Mouse (Mus musculus) thymus, adult 18-20 months (tissue): Measurements from ENCODE around the gene Ptprn.
A peak's percentile ranks its signal among the peaks of the same experiment; 100 is the strongest.
"Not testable (repeated sequence)": the region's sequence is repeated elsewhere in the genome, so short reads cannot be mapped to it uniquely, and the experiment has no call there.

Experiments used
- DNase-seq, 2 experiments: peaks; one replicate each; pipeline ENCODE4 v3.0.0; 2022; ENCODE audit warnings: mixed read lengths in 2 of 2

Ptprn gene

DNA sequence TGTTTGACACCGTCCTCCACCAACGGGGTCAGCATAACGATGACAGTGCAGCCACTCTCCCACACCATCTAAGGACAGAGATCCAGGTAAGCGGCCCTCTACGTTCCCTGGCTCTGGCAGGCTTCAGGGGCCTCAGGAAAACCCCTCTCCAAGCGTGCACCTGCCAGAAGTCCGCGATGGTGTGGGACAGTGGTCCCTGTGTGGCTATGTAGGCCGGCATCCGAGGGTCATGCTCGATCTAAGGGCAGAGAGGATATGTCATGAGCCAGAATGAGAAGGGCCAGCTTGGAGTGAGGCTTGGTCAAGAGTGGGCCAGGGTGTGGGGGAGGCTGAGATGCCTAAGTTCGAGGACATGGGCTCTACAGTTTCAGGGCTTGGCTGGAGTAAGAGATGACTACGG, 12.0 kb downstream of the Ptprn start:
- DNase-seq, result no peak

DNA sequence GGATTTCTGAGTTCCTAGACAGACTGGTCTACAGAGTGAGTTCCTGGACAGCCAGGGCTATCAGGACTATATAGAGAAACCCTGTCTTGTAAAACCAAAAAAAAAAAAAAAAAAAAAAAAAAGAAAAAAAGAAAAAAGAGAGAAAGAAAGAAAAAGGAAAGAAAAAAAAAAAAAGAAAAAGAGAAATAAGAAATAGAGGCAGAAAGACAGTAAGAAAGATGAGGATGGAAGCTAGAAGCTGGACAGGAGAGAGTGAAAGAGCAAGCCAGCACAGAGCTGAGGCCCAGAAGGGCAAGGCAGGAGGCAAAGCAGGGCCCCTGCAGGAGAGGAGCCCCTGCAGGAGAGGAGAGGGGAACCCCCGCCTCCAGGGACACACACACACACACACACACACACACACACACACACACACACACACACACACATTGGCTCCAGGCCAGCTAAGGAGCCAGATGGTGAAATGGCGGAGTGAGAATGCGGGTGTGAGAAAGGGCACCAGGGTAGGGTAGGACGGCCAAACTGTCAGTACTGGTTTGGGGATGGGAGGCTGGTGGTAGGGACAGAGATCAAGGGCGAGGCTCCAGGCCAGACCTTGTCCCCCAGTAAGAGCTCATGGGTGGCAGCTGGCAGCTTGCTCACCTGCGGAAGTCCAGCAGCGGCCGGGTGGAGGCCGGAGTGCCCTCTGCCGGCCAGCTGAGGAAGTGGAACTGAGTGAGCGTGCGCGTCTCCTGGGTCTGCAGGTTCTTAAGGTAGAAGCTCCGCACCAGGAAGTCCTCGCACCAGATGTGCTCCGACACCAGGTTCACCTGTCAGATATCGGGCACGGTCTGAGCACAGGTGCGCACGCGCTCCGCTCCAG, 13.0 kb downstream of the Ptprn start:
- peak; percentile 79 to 82 for DNase-seq

DNA sequence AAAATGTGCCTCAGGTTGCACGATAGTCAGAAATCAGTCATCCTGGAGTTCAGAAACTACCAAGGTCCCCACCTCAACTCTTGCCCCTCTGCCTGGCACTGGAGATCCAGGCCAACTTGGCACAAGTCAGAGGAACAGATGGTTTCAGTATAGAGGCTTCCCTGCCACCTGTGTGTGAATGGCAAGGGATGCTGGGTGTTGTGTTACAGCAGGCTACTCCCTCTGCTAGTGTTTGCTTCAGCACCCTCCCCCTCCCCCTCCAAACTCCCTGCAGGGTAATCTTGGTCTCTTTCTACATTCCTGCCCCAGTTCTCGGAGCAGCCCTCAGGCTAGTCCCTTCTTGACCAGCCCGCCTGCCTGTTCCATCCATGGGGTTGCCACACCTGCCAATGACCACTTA, 13.8 kb downstream of the Ptprn start:
- no peak for DNase-seq

DNA sequence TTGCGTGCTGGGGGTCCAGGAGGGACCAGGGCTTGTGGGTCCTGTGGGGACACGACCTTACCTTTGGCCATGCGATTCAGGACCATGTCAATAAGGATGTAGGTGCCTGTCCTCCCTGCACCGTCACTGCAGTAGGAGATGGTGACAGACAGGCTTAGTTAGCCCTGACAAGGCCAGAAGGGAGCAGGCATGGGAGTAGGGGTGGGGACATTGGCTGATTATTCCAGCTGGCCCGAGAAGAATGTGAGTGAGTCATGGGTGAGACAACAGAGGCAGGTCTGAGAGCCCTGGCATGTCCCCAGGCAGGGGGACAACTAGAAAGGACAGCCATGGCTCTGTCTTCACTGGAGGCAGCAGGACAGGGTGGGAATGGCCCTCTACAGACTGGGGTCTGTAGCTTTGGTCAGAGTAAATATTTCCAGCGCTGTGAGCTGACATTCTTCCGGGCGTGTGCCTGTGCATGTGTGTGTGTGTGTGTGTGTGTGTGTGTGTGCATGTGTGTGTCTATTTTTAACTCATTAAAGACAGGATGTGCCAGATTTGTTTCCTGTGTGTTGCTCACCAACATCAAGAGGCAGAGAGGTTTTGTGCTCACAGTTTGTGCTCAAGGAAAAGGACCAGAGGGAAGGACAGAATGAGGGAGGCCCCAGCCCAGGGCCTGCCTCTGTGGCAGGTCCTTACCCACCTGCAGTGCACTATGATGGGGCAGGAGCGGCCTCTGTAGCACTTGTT, 16.1 kb downstream of the Ptprn start:
- DNase-seq, result no peak

DNA sequence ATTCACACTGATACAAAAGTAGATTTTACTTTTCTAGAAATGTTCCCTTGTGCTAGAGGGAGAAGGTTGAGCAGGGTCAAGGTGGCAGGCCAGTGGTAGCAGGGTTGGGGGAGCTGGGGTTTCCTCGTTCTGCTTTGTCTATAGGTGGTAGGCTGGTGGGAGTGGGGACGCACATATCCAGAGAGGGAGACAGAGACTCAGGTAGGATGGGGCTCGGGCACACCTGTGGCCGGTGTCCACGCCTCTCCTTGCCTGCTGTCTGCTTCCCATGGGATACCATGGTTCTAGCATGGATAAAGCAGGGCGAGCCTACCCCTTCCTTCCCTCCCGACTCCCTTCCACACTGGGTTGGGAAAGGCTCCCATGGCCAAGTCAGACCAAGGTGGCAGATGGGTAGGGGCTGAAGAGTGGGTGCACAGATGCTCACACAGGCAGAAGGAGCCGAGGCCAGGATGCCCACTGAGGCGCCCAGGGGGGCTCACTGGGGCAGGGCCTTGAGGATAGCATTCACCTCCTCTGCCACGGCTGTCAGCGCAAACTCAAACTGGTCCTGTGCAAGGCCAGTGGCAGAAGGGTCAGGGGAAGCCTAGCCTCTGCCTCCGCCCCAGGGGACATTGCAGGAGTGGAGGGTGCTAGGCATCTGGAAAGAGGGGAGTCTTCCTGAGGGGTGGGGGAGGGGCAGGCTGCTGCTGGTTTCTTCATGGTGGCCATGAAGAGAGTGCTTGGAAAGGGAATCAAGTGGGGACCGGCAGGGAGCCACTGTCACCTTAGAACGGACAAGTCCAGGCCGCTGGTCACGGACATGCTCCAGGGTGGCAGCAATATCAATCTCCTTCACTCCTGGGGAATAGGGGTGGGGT, 17.0 kb downstream of the Ptprn start:
- no peak for DNase-seq

DNA sequence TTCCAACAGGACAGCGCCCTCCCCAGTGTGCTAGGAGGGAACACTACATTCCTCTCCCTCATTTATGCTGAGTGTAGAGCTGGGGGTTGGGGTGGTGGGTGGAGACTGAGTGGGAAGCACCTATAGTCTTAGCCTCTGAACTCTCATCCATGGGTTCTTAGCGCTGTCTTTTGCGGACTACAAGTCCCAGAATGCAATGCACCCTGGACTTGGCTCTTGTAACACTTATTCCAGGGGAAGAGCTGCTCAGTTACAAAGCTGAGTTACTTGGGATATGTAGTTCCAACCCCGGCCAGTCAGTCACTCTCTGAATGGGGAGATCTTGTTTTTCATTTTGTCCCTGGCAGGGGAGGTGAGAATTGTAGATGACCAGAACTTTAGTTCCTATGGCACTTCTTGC, 19.5 kb downstream of the Ptprn start:
- no peak for DNase-seq

DNA sequence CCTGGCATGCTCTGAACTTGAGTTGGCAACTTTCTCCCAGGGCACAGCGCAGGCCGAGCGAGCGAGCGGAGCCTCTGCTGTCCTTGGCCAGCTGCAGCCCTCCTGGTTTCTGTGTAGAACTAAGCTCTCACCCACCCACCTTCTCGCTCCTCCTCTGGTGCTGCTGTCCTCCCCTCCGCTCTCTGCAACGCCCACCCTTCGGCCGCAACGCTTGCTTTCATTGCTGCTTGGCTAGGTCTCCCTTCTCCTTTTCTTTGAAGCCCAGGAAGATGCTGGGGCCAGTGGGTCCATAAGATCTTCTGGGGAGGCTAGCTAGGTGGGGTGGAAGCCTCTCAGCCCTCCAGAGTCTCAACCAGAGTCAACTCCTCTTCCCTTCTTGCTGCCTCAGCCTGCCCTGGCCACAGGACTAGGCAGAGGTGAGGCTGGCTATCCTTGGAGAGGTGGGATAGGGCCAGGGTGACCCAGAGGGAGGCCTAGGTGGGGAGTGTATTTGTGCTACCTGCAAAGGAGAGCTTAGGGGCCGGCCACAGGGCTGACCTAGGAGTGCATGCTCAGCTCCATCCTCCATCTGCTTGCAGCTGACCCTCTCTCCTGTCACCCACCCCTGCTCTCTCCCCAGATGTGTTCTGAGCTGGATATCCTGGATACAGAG, 20.0 kb downstream of the Ptprn start:
- no peak for DNase-seq

DNA sequence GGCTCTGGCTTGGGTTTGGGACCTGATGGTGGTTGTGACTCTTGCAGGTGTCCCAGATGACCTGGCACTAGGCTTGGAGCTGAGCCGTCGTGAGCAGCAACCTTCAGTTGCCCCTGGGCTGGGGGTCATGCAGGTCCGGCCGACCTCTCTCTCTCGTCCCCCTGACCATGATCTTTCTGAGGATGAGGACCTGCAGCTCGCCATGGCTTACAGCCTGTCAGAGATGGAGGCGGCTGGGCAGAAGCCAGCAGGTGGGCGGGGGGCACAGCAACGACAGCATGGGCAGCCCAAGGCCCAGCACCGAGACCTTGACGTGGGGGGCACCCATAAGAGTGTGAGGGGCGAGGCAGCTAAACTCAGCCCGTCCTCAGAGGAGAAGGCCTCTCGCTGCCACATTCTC, 20.9 kb downstream of the Ptprn start:
- DNase-seq, result no peak

DNA sequence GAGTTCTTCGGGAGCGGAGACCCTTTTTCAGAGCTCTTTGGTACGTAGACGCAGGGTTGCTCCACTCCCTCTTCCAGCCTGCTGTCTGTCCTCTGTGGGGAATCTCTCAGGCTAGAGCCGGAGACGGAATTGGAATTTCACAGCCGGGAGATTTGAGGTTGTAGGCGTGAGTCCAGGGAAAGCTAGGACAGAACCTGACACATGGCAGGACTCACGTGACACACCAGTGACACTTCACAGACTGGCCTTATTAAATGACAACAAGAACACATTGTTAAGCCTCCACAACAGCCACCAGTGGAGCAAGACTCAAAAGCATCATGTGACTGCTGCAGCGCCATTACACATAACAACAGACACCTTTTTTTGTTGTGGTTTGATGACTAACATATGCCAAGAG, 24.7 kb downstream of the Ptprn start:
- no peak for DNase-seq

DNA sequence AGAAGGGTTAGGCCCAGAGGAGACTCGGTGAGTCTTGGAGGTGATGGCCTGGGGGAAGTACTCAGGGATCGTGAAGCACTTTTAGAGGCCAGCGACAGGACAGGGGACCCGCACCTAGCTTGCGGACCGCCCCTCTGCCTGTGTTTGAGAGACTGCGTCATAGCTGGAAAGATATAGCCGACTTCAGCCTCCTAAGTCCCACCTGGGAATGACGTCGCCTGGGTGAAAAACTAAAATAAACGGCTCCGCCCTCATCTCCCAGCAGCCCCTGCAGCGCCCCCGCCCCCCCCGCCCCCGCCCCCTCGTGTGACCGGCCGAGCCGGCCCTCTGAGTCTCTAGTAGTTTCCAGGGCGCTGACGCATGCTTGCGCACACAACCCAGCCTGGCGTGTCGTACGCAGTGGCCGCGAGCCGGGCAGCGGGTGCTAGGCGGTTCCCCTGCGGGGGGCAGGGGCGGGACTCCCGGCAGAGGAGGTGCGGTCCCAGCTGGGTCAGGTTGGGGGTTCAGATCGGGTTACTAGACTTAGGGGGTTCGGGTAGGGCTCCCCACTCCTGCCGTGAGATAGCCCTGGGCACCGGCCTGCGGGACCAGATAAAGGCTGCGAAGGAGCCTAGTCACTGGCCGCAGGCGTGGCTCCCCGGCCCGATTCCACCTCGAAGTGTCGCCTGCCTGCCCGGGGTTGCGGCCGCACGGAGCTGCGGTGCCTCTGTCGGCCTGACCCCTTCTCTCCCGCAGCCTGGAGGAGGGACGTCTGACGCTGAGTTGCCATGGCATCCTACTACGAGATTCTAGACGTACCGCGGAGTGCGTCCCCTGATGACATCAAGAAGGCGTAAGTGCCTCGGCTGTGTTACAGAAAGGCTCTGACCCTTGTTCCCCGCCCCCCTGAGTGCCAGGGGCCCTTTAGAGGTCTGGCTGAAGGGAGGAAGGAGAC, 27.9 kb downstream of the Ptprn start, which contains the start of gene Dnajb2:
TSS of gene Dnajb2 (plus strand) at position 290 of the 934 bp plus-strand sequence.
- DNase-seq, result peak; percentile 67 to 79

DNA sequence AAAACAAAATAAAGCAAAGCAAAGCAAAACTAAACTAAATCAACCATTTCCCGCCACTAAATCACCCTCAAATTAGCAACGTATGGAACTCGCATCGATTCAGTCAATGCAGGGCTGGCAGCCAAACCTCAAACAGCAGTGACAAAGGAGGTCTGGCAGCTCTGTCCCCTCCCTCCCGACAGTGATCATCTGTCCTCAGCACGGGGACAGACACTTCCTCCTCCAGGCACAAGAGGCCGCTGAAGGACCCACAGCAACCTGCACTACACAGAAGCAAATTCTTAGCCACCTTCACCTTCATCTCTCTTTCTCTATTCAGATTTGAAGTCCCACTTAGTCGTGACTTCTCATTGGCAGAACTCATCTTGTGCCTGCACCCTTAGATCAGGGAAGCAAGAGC, 29.7 kb downstream of the Ptprn start:
- peak; percentile 57 to 62 for DNase-seq

DNA sequence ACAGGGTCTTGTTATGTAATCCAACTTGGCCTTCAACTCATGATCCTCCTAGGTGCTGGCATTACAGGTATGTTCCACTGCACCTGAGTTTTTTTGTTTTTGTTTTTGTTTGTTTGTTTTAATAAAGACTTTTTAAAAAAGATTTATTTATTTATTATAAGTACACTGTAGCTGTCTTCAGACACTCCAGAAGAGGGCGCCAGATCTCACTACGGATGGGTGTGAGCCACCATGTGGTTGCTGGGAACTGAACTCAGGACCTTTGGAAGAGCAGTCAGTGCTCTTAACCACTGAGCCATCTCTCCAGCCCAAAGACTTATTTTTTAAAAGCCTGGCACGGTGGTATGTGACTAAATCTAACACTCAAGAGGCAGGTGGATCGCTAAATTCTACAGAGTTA, 31.8 kb downstream of the Ptprn start:
- DNase-seq, result not testable (repeated sequence)

DNA sequence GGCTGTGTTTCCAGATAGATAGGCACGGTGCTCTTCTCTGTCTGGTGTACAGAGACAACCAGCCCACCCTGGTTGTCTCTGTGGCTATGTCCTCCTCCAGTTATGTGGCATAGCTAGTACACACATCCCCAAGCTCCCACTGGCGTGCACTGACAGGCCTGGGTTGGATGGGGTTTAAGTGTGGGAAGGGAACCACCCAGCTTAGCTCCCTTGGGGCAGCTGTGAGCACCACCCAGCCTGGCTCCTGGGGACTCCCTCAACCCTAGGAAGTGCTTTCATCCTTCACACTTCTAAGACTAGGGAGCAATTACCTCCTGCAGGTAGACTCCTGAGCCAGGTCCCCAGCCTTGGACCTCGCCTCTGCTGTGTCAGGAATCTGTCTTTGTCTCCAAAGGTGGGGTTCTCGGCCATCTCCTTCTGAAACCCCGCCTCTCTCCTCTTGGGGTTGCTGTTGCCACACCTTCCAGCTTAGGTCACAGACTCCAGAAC, 32.6 kb downstream of the Ptprn start, which contains the start of gene A630095N17Rik:
TSS of gene A630095N17Rik (minus strand) at position 439 of the 489 bp plus-strand sequence.
- DNase-seq, result no peak

DNA sequence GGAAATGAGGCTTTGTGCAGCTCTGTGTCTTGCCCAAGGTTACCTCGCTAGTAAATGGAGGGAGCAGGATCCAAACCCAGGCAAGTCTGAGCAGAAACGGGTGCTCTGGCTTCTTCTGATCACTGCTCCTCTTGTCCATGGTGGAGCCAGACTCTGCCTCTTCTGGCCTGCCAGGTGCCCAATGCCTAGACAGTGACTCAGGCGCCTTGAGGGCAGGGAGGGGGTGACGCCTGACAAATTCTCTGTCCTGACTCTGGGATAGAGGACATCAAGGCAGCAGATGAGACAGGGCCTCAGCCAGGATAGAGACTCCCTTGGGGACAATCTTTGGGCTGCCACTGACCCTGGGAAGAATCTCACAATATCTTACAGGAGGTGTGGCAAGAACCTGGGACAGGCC, 33.1 kb downstream of the Ptprn start:
- DNase-seq, result no peak

DNA sequence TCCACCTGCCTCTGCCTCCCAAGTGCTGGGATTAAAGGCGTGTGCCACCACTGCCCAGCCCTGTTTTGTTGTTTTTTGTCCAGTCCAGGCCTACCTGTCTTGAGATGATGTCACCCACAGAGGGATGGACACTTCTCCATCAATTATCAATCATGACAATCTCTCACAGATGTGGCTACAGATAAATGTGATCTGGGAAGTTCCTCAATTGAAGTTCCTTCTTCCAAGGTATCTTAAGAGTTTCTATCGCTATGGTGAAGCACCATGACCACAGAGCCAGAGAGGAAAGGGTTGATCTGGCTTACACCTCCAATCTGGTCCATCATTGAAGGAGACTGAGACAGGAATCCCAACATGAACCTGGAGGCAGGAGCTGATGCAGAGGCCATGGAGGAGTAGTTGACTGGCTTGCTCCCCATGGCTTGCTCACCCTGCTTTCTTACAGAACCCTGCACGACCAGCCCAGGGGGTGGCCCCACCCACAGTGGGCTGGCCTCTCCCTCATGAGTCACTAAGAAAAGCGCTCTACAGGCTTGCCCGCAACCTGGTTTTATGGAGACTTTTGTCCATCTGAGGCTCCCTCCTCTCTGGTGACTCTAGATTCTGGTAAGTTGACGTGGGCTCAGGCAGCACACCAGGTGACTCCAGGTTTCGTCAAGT, 33.8 kb downstream of the Ptprn start:
- DNase-seq, result no peak

DNA sequence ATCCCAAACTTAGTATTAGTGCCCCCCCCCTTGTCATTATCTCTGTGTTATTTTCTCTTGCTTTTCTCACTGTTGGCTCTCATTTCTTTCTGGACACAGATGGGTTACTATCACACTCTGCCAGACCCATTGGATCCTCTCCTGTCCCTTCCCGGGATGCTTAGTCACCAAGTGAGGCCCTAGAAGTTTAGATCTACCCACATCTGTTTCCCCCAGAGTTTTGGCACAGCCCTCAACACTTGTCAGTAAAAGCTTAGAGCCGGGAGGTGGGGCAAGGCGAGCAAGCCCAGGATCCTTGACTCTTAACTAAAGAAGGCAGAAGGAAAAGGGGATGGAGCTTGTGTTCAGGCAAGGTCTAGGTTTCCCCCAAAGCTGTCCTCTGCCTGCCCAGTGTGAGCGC, 35.1 kb downstream of the Ptprn start:
- DNase-seq, result no peak

DNA sequence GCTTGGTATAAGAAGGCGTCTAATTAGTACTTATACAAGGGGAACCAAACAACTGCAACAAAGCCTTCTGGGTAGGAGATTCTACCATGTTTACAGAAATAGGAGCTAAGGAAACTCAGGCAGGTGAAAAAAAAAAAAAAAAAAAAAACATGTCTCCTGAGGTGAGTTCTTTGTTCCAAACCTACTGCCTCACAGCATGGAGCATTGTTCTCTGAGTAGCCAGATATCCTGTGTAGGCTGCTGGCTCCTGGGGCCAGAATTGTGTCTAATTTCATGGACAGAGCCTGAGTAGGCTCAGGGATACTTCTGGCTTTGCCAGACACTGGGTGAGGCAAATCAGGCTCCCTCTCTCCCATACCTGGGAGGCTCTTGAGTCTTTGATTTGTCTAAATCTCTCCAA, 36.6 kb downstream of the Ptprn start:
- no peak for DNase-seq

DNA sequence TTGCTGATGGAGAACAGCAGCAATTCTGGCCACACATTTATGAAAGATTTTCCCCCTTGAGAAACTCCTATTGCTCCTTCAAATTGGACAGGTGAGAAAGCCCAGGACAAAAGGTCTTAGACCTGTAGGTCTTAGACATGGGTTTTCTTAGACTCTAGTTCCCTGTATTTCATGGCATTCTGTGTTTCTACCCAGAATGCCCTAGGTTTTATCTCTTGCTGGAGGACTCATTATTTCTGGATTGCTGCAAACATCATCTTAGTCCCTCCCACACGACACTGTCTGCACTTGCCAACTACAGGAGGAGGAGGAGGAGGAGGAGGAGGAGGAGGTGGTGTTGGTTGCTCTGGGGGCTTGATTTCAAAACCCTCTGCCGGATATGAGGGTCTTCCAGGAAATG, 38.2 kb downstream of the Ptprn start:
- DNase-seq, result no peak

DNA sequence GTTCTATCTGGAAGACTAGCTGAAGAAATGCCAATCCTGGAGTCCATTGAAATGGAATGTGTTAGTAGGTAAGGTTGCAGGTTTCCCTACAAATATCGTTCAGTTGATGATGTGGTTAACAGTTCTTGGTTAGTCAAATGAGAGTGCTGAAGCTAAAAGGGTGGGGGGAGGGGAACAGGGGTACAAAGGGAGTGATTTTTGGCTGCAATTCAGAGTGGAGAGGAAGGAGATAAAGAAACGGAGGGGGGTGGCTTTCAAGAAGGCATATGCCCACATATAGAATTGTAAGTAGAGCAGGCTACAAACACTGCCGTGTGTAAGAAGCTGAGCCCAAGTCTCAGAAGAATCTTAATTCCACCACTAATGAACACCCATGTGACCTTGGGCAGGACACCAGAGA, 38.8 kb downstream of the Ptprn start:
- no peak for DNase-seq

DNA sequence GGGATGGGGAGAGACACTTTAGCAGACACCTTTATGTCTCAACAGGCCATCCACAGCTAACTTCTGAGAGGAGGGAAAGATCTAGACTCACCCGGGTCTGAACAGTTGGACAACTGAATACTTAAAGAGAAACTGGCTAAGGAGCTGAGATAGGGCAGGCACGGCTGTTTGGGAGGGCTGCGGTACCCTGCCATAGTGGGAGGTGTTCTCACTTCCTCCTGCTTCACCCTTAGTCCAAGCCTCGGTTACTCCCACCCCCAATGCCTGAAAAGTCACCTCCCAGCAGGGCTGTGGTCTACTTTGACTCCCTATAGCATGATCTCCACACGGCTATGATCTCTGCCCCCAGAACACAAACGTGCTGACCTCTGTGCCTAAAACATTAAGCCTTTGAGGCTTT, 40.8 kb downstream of the Ptprn start:
- no peak for DNase-seq

DNA sequence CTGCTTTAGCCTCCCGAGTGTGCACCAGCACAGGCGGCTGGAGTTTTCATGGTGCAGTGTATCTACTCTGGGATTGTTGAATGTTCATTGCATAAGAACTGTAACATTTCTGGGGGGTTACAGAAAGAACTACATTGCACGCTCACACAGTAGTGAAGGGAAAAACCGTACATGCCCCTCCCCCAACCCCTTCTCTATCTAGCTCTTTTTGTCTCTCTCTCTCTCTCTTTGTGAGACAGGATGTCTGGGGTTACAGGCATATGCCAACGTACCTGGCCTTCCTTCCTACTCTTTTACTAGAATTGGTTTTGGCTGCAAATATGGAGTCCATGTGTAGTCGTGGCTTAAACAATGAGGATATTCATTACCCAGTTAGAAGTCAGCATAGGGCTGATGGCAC, 41.4 kb downstream of the Ptprn start:
- no peak for DNase-seq
